Mouse (Mus musculus): ENCODE measurements around the gene Gm20388. TPM values are rescaled to one million over a fixed set of nuclear protein-coding genes. Genes with fewer than 3 reads are reported as not detected.
A peak's percentile ranks its signal among the peaks of the same experiment; 100 is the strongest.

Gene Gm20388
- total RNA-seq, 2 experiments from 2014 or later, result 2.2 to 7.6 TPM

GRCm38 (mm10) chr8:124264671-124265070 is 4354.0 kb downstream of the Gm20388 start:
- no peak for DNase-seq (ENCODE audit: low spot score in 2 of 2)
- TF ChIP-seq CTCF (conservative IDR thresholded peaks at IDR 0.05), result no peak
- H3K27ac ChIP-seq, result no peak overlapping the region
- no peak overlapping the region for H3K4me3 ChIP-seq

GRCm38 (mm10) chr8:124265130-124265529 is 4354.5 kb downstream of the Gm20388 start:
- peak overlapping the region; percentile 6; the same call in 1 of the 2 replicates for H3K27ac ChIP-seq
- no peak overlapping the region for H3K4me3 ChIP-seq
- no peak for DNase-seq (ENCODE audit: low spot score in 2 of 2)
- TF ChIP-seq CTCF (conservative IDR thresholded peaks at IDR 0.05), result no peak

GRCm38 (mm10) chr8:124265798-124266197 is 4355.2 kb downstream of the Gm20388 start:
- DNase-seq (ENCODE audit: low spot score in 2 of 2), result no peak
- TF ChIP-seq CTCF (conservative IDR thresholded peaks at IDR 0.05), result no peak
- Histone ChIP-seq H3K4me3 (no peak overlapping the region), H3K27ac (peak overlapping the region; percentile 6; the same call in 1 of the 2 replicates)

GRCm38 (mm10) chr8:124267206-124267605 is 4356.6 kb downstream of the Gm20388 start:
- no peak overlapping the region for H3K4me3 ChIP-seq
- no peak for TF ChIP-seq CTCF (conservative IDR thresholded peaks at IDR 0.05)
- no peak for DNase-seq (ENCODE audit: low spot score in 2 of 2)
- no peak overlapping the region for H3K27ac ChIP-seq

GRCm38 (mm10) chr8:124270504-124270903 is 4359.9 kb downstream of the Gm20388 start:
- TF ChIP-seq CTCF (conservative IDR thresholded peaks at IDR 0.05), result no peak
- Histone ChIP-seq H3K27ac (peak overlapping the region; percentile 37), H3K4me3 (no peak overlapping the region)
- DNase-seq (ENCODE audit: low spot score in 2 of 2), result no peak

GRCm38 (mm10) chr8:124270904-124271303 is 4360.3 kb downstream of the Gm20388 start:
- no peak for TF ChIP-seq CTCF (conservative IDR thresholded peaks at IDR 0.05)
- Histone ChIP-seq H3K4me3 (no peak overlapping the region), H3K27ac (peak overlapping the region; percentile 37)
- DNase-seq (ENCODE audit: low spot score in 2 of 2), result no peak

- no peak overlapping the region for H3K27ac ChIP-seq
- TF ChIP-seq CTCF (conservative IDR thresholded peaks at IDR 0.05), result no peak
- DNase-seq (ENCODE audit: low spot score in 2 of 2), result no peak
- no peak overlapping the region for H3K4me3 ChIP-seq
These were observed 4360.9 kb downstream of the Gm20388 start for GRCm38 (mm10) chr8:124271518-124271917.

GRCm38 (mm10) chr8:124272792-124273191 is 4362.2 kb downstream of the Gm20388 start:
- no peak for DNase-seq (ENCODE audit: low spot score in 2 of 2)
- Histone ChIP-seq H3K4me3 (no peak overlapping the region), H3K27ac (no peak overlapping the region)
- TF ChIP-seq CTCF (conservative IDR thresholded peaks at IDR 0.05), result no peak

- TF ChIP-seq CTCF (conservative IDR thresholded peaks at IDR 0.05), result no peak
- Histone ChIP-seq H3K27ac (peak overlapping the region; percentile 89), H3K4me3 (no peak overlapping the region)
- DNase-seq (ENCODE audit: low spot score in 2 of 2), result no peak
These were observed 4363.1 kb downstream of the Gm20388 start for GRCm38 (mm10) chr8:124273606-124274218.

- TF ChIP-seq CTCF (conservative IDR thresholded peaks at IDR 0.05), result no peak
- DNase-seq (ENCODE audit: low spot score in 2 of 2), result no peak
- Histone ChIP-seq H3K4me3 (no peak overlapping the region), H3K27ac (peak overlapping the region; percentile 89)
These were observed 4363.9 kb downstream of the Gm20388 start for GRCm38 (mm10) chr8:124274441-124275120.

GRCm38 (mm10) chr8:124275377-124276071 is 4364.9 kb downstream of the Gm20388 start:
- TF ChIP-seq CTCF (conservative IDR thresholded peaks at IDR 0.05), result no peak
- peak overlapping the region; percentile 89 for H3K27ac ChIP-seq
- DNase-seq (ENCODE audit: low spot score in 2 of 2), result no peak
- peak overlapping the region; percentile 4; the same call in 1 of the 2 replicates for H3K4me3 ChIP-seq

GRCm38 (mm10) chr8:124277951-124278910 is 4367.6 kb downstream of the Gm20388 start:
- Histone ChIP-seq H3K27ac (peak overlapping the region; percentile 56; the same call in 1 of the 2 replicates), H3K4me3 (no peak overlapping the region)
- no peak for TF ChIP-seq CTCF (conservative IDR thresholded peaks at IDR 0.05)
- DNase-seq (ENCODE audit: low spot score in 2 of 2), result no peak
